Mouse (Mus musculus) heart, postnatal 0 days (tissue): ENCODE data around the gene Tspan8.

ENCODE experiments used
- CTCF ChIP-seq: IDR thresholded peaks from 2 replicates; pipeline ENCODE4 v1.5.1; 2016; ENCODE audit warnings: antibody characterized with exemption, control low read depth, low read depth
- EP300 ChIP-seq: IDR thresholded peaks from 2 replicates; pipeline ENCODE4 v1.6.1; 2016; ENCODE audit warnings: antibody characterized with exemption, low read depth

- TF ChIP-seq CTCF (no peak), EP300 (no peak)
Measured at GRCm38 (mm10) chr10:115801464-115801863, 15.2 kb upstream of the Tspan8 start.
